Mouse (Mus musculus) neural tube, embryonic 10.5 days (tissue): Measurements from ENCODE around the gene Selenom.
A peak's percentile ranks its signal among the peaks of the same experiment; 100 is the strongest.

Source experiments
- DNase-seq: peaks from one replicate; pipeline ENCODE4 v3.0.0-alpha.2; 2017; ENCODE audit warnings: low spot score; ENCODE audit errors: extremely low spot score

Gene Selenom

GRCm38 (mm10) chr11:3514529-3515054, at the start of gene Selenom:
Gene Selenom (plus strand): TSS chr11:3514684.
- peak; percentile 85 for DNase-seq

GRCm38 (mm10) chr11:3471448-3471850, 43.0 kb upstream of the Selenom start:
- no peak for DNase-seq

- peak; percentile 70 for DNase-seq
Observed at GRCm38 (mm10) chr11:3472484-3472883, 42.0 kb upstream of the Selenom start.

GRCm38 (mm10) chr11:3474480-3475115, 39.9 kb upstream of the Selenom start:
- no peak for DNase-seq

GRCm38 (mm10) chr11:3475489-3475888, 39.0 kb upstream of the Selenom start:
- DNase-seq: no peak

GRCm38 (mm10) chr11:3483980-3484642, 30.4 kb upstream of the Selenom start:
- no peak for DNase-seq

- no peak for DNase-seq
Observed at GRCm38 (mm10) chr11:3486349-3486748, 28.1 kb upstream of the Selenom start.

- peak; percentile 24 for DNase-seq
Observed at GRCm38 (mm10) chr11:3487952-3488570, 26.4 kb upstream of the Selenom start, which contains the start of gene Pla2g3. Gene Pla2g3 (plus strand): TSS chr11:3488284.

- no peak for DNase-seq
Observed at GRCm38 (mm10) chr11:3489036-3489435, 25.4 kb upstream of the Selenom start.

- DNase-seq: no peak
Observed at GRCm38 (mm10) chr11:3492748-3493147, 21.7 kb upstream of the Selenom start.

- no peak for DNase-seq
Observed at GRCm38 (mm10) chr11:3494857-3495256, 19.6 kb upstream of the Selenom start.

- DNase-seq: no peak
Observed at GRCm38 (mm10) chr11:3495496-3495895, 19.0 kb upstream of the Selenom start.

- DNase-seq: no peak
Observed at GRCm38 (mm10) chr11:3496756-3497155, 17.7 kb upstream of the Selenom start.

- DNase-seq: no peak
Observed at GRCm38 (mm10) chr11:3497296-3497695, 17.2 kb upstream of the Selenom start.

- no peak for DNase-seq
Observed at GRCm38 (mm10) chr11:3502057-3502456, 12.4 kb upstream of the Selenom start.

- no peak for DNase-seq
Observed at GRCm38 (mm10) chr11:3502459-3503072, 11.9 kb upstream of the Selenom start.

- no peak for DNase-seq
Observed at GRCm38 (mm10) chr11:3503755-3504693, 10.5 kb upstream of the Selenom start.

- no peak for DNase-seq
Observed at GRCm38 (mm10) chr11:3508226-3508625, 6.3 kb upstream of the Selenom start.

- no peak for DNase-seq
Observed at GRCm38 (mm10) chr11:3509181-3510085, 5.1 kb upstream of the Selenom start.

GRCm38 (mm10) chr11:3510321-3510720, 4.2 kb upstream of the Selenom start:
- DNase-seq: no peak
